Mouse (Mus musculus): Measurements from ENCODE around the gene Gstm3.

DNA sequence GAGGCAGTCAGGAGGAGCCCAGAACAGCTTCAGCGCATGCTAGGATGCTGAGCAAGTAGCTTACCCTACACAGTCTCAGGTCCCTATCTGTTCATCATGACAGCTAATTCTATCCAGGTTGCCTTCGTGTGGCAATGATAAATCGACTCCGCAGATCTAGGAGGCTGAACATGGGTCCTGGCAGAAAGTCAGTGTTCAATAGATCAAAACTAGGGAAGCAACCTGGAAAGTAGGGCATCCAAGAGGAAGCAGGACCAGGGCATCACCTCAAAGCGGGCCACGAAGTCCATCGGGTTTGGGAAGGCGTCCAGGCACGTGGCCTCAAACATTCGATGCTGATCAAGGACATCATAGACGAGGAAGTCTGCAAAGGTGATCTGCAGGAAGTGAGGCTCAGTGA, 18.6 kb downstream of the Gstm3 start:
- TF ChIP-seq CTCF (conservative IDR thresholded peaks at IDR 0.05; ENCODE audit: insufficient read depth, insufficient read length, low read depth, low read length) (no peak), POLR2A (IDR thresholded peaks at IDR 0.05; ENCODE audit: low read depth, low read length) (no peak)
